Mouse (Mus musculus): ENCODE data around the gene Tpx2.

GRCm38 (mm10) chr2:152880898-152881297, 33.1 kb downstream of the Tpx2 start:
- TF ChIP-seq CHD2 (IDR thresholded peaks at IDR 0.05; ENCODE audit: low read depth, low read length) (no peak), ZNF384 (IDR thresholded peaks at IDR 0.05; ENCODE audit: low read depth, low read length) (no peak), MAFK (IDR thresholded peaks at IDR 0.05; ENCODE audit: insufficient read depth, low read depth, low read length) (no peak), ZC3H11A (IDR thresholded peaks at IDR 0.05; ENCODE audit: borderline replicate concordance, low read depth, low read length) (no peak)
